Mouse (Mus musculus) heart, embryonic 11.5 days (tissue): ENCODE measurements around the gene Asgr2. TPM values are rescaled to one million over a fixed set of nuclear protein-coding genes. Genes with fewer than 3 reads are reported as not detected.
A peak's percentile ranks its signal among the peaks of the same experiment; 100 is the strongest.

Experiments
- ATAC-seq: fragments of 200-750 bp; cut with Nextera tagmentation; replicated peaks from 2 replicates; pipeline ENCODE4 v1.8.0; 2017; ENCODE audit warnings: moderate library complexity; ENCODE audit not compliant: insufficient number of reproducible peaks, low FRiP score, low TSS enrichment
- H3K27ac ChIP-seq: fragments of 300-500 bp; sonication (generic); 2 replicates; pipeline ENCODE4 v1.5.1; 2014; ENCODE audit warnings: mild to moderate bottlenecking, low read depth, low read length
- H3K27me3 ChIP-seq: fragments of 300-500 bp; sonication (generic); 2 replicates; pipeline ENCODE4 v1.6.1; 2014; ENCODE audit warnings: mild to moderate bottlenecking, low read length, mixed read lengths; ENCODE audit not compliant: control insufficient read depth, insufficient read depth
- H3K36me3 ChIP-seq: fragments of 300-500 bp; sonication (generic); 2 replicates; pipeline ENCODE4 v1.6.1; 2014; ENCODE audit warnings: mild to moderate bottlenecking, low read length, moderate library complexity, mixed read lengths; ENCODE audit not compliant: control insufficient read depth, insufficient read depth
- H3K4me1 ChIP-seq: fragments of 300-500 bp; sonication (generic); 2 replicates; pipeline ENCODE4 v1.6.1; 2014; ENCODE audit warnings: low read length; ENCODE audit not compliant: control insufficient read depth, insufficient read depth
- H3K4me2 ChIP-seq: fragments of 300-500 bp; sonication (generic); 2 replicates; pipeline ENCODE4 v1.6.1; 2014; ENCODE audit warnings: mild to moderate bottlenecking, moderate library complexity
- H3K4me3 ChIP-seq: fragments of 300-500 bp; sonication (generic); 2 replicates; pipeline ENCODE4 v1.5.1; 2014; ENCODE audit warnings: low read depth, low read length
- H3K9ac ChIP-seq: fragments of 300-500 bp; sonication (generic); 2 replicates; pipeline ENCODE4 v1.6.1; 2014; ENCODE audit warnings: mild to moderate bottlenecking, low read depth, low read length, moderate library complexity
- H3K9me3 ChIP-seq: fragments of 300-500 bp; sonication (generic); replicated peaks from 2 replicates; pipeline ENCODE4 v1.6.1; 2016; ENCODE audit warnings: low read length; ENCODE audit not compliant: control insufficient read depth
- WGBS: fragments of 180-500 bp; shearing (Covaris S2); extraction: QIAGEN DNeasy Blood & Tissue Kit; methylation state at CpG from one replicate; pipeline ENCODE4 v1.1.7; 2014; ENCODE audit not compliant: insufficient replicate concordance; 5-methylcytosine and 5-hydroxymethylcytosine counted together
- polyA plus RNA-seq: library from polyadenylated mRNA; unstranded; fragments of >200 nt; fragmentation: Nextera tagmentation; extraction: Ambion mirVana; gene quantifications from 2 replicates; pipeline ENCODE4 v1.2.1, GENCODE M21; 2014

Gene Asgr2
- 0.57 TPM in 1 of 2 replicates, not detected in the other for polyA plus RNA-seq

DNA sequence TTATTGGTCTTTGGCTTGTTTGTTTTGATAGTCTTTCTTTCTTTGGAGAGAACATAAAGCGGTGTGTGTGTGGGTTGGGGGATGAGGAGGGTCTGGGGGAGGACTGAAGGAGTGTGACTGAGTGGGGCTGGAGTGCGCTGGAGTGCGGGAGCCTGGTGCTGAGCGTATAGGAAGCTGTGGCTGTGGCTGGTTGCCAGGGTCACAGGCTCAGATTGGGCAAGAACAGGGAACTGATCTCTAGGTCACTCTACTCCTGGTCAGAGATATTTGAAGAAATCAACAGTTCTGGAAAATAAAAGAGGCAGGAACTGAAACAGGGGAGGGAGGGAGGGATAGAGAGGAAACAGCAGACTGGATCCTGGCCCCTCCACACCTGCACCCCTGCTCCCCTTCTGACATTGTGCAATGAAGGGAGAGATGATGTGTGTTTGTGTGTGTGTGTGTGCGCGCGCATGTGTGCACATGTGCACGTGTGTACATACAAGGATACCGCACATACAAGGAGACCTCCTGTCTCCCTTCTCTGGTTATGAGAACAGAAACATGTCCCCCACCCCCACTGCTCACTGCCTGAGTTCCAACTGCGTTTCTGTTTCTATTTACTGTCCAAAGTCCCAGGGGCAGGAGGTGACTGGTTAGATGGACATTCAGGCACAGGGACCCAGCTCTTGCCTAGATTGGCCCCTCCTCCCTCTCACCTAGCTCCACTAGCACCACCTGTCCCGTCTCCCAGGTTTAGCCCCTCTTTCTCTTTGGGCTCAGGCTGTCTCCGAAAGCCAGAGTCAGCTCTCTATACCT, at the start of gene Asgr2:
TSS of gene Asgr2 (plus strand) at position 659 of the 798 bp plus-strand sequence.
- Histone ChIP-seq H3K4me1 (no peaks in the 10 kb centered on the region), H3K4me3 (no peak within 1 kb of the TSS), H3K4me2 (no peak within 1 kb of the TSS), H3K9me3 (no peaks in the 10 kb centered on the region), H3K36me3 (no peaks in the 10 kb centered on the region), H3K27me3 (no peaks in the 10 kb centered on the region), H3K27ac (no peak within 1 kb of the TSS), H3K9ac (no peak within 1 kb of the TSS)
- WGBS = 76% methylated on average over 12 of the region's 12 CpGs
- no peak for ATAC-seq

DNA sequence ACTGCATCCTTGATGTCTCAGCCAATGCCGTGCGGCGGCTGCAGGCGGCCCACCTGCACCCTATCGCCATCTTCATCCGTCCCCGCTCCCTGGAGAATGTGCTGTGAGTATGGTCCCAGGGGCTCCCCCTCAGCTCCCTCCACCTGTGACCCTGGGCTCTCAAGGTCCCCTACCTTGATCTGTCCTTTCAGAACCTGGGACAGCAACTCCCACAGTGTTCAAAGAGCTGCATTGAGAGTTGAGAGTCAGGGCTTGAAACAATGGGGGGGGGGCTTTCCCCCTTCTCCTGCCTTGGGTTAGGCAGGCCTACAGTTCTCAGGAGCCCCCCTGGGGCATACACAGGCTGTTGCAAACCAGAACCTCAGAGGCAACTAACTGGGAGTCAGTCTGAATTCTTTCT, 48.8 kb upstream of the Asgr2 start:
- Histone ChIP-seq H3K9me3 (no peaks in the 10 kb centered on the region), H3K4me3 (no peak overlapping the region), H3K9ac (no peak overlapping the region), H3K36me3 (peaks cover 13% of the 10 kb centered on the region; the same call in 1 of the 2 replicates), H3K27ac (no peak overlapping the region), H3K4me1 (no peaks in the 10 kb centered on the region), H3K27me3 (no peaks in the 10 kb centered on the region), H3K4me2 (no peak overlapping the region)
- 86% methylated on average over 7 of the region's 7 CpGs for WGBS
- ATAC-seq = no peak

DNA sequence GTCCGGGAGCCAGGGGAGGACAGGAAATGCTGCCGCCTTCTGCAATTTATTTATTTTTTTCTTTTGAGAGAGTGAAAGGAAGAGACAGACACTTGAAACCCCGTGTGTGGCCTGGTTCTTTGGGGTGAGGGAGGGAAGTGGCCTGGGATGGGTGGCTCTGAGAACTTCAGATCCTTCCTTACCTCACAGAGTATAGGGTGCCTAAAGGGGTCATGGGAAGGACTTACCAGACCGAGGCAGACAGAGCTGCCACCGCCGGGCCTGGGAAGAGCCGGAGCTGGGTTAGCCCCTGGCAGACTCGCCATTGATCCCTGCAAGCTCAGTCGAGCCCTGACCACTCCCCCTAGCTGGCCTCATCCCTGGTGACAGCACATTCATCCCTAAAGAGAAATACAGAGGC, 47.0 kb upstream of the Asgr2 start:
- Histone ChIP-seq H3K27me3 (no peaks in the 10 kb centered on the region; the same call in 1 of the 2 replicates), H3K27ac (no peak overlapping the region), H3K36me3 (peaks cover 13% of the 10 kb centered on the region; the same call in 1 of the 2 replicates), H3K4me1 (no peaks in the 10 kb centered on the region), H3K9me3 (no peaks in the 10 kb centered on the region), H3K9ac (no peak overlapping the region), H3K4me3 (no peak overlapping the region), H3K4me2 (no peak overlapping the region)
- no peak for ATAC-seq
- WGBS = 32% methylated on average over 9 of the region's 9 CpGs

DNA sequence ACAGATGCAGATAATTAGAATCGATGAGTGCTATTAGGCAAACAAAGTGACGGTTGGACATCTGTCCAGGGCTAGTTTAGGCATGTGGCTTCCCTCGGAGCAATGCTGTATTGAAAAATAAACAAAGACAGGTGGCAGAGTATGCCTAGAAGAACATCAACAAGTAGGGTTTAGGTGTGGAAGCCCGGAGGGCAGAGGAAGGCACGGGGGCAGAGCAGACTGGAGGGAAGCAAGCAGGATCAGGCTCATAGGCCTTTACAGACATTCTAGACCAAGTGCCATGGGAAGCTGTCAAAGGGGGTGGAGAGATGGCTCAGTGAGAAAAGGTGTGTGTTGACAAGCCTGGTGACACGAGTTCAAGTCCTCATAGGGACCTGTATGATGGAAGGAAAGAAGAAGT, 43.1 kb upstream of the Asgr2 start:
- 73% methylated on average over 6 of the region's 6 CpGs for WGBS
- 0 out of 2 replicates have a peak, but pooled peaks cover 2% of the 10 kb centered on the region for H3K36me3 ChIP-seq
- H3K27ac ChIP-seq = no peak overlapping the region
- H3K4me2 ChIP-seq = no peak overlapping the region
- H3K27me3 ChIP-seq = no peaks in the 10 kb centered on the region; the same call in 1 of the 2 replicates
- no peak overlapping the region for H3K9ac ChIP-seq
- no peak for ATAC-seq
- no peak overlapping the region for H3K4me3 ChIP-seq
- H3K9me3 ChIP-seq = no peaks in the 10 kb centered on the region
- no peaks in the 10 kb centered on the region for H3K4me1 ChIP-seq

DNA sequence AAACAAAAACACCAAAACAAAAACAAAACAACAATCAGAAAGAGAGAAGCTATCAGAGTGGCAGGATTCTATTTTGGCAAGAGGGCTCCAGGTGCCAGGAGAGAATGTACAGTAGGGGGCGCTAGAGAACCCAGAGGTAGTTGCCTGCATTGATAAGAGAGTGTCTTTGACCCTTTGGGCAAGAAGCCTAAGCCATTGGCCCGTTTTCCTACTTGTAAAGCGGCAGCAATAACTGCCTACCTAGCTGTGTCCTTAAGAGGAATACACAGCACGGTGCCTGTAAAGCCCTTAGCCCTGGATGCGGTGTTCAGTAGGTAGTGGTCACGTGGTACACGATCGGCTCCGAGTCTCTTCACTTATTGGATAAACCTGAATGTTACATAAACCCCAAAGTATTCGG, 42.6 kb upstream of the Asgr2 start:
- no peak overlapping the region for H3K9ac ChIP-seq
- no peaks in the 10 kb centered on the region for H3K9me3 ChIP-seq
- ATAC-seq = no peak
- H3K27me3 ChIP-seq = no peaks in the 10 kb centered on the region; the same call in 1 of the 2 replicates
- H3K4me1 ChIP-seq = no peaks in the 10 kb centered on the region
- 52% methylated on average over 10 of the region's 10 CpGs for WGBS
- H3K4me2 ChIP-seq = no peak overlapping the region
- H3K27ac ChIP-seq = no peak overlapping the region
- H3K36me3 ChIP-seq = no peaks in the 10 kb centered on the region
- no peak overlapping the region for H3K4me3 ChIP-seq

GRCm38 (mm10) chr11:70053156-70053555, 39.3 kb upstream of the Asgr2 start:
- H3K9ac ChIP-seq = no peak overlapping the region
- no peak for ATAC-seq
- H3K4me3 ChIP-seq = no peak overlapping the region
- no peaks in the 10 kb centered on the region for H3K36me3 ChIP-seq
- no peak overlapping the region for H3K4me2 ChIP-seq
- H3K9me3 ChIP-seq = no peaks in the 10 kb centered on the region
- WGBS = 69% methylated on average over 7 of the region's 7 CpGs
- H3K4me1 ChIP-seq = 0 out of 2 replicates have a peak, but pooled peaks cover 4% of the 10 kb centered on the region
- no peak overlapping the region for H3K27ac ChIP-seq
- no peaks in the 10 kb centered on the region; the same call in 1 of the 2 replicates for H3K27me3 ChIP-seq

- no peak within 1 kb of the TSS for H3K4me2 ChIP-seq
- H3K27me3 ChIP-seq = no peaks in the 10 kb centered on the region; the same call in 1 of the 2 replicates
- H3K36me3 ChIP-seq = no peaks in the 10 kb centered on the region
- H3K4me3 ChIP-seq = no peak within 1 kb of the TSS
- H3K9ac ChIP-seq = no peak within 1 kb of the TSS
- H3K4me1 ChIP-seq = 0 out of 2 replicates have a peak, but pooled peaks cover 4% of the 10 kb centered on the region
- 79% methylated on average over 10 of the region's 10 CpGs for WGBS
- H3K9me3 ChIP-seq = no peaks in the 10 kb centered on the region
- no peak within 1 kb of the TSS for H3K27ac ChIP-seq
- ATAC-seq = no peak
Measured at GRCm38 (mm10) chr11:70053898-70054570, 38.4 kb upstream of the Asgr2 start, which contains the start of gene Asgr1. Gene Asgr1 (plus strand): TSS chr11:70054085.

- WGBS = 29% methylated on average over 17 of the region's 18 CpGs
- H3K9me3 ChIP-seq = no peaks in the 10 kb centered on the region
- no peaks in the 10 kb centered on the region for H3K27me3 ChIP-seq
- H3K4me1 ChIP-seq = 0 out of 2 replicates have a peak, but pooled peaks cover 4% of the 10 kb centered on the region
- 0 out of 2 replicates have a peak overlapping the region, but pooled peaks have one; percentile 7 for H3K9ac ChIP-seq
- no peaks in the 10 kb centered on the region for H3K36me3 ChIP-seq
- H3K4me3 ChIP-seq = no peak overlapping the region
- peak overlapping the region; percentile 44 for H3K4me2 ChIP-seq
- no peak for ATAC-seq
- H3K27ac ChIP-seq = no peak overlapping the region
Measured at GRCm38 (mm10) chr11:70055618-70056214, 36.7 kb upstream of the Asgr2 start.
